Mouse (Mus musculus): ENCODE results near the gene Slc28a1. TPM values are rescaled to one million over a fixed set of nuclear protein-coding genes. Genes with fewer than 3 reads are reported as not detected.
A peak's percentile ranks its signal among the peaks of the same experiment; 100 is the strongest.

Gene Slc28a1
- polyA plus RNA-seq (2016; fragmentation: Nextera tagmentation; extraction: Ambion mirVana) = 0.49 and 0.51 TPM in 2 replicates

DNA sequence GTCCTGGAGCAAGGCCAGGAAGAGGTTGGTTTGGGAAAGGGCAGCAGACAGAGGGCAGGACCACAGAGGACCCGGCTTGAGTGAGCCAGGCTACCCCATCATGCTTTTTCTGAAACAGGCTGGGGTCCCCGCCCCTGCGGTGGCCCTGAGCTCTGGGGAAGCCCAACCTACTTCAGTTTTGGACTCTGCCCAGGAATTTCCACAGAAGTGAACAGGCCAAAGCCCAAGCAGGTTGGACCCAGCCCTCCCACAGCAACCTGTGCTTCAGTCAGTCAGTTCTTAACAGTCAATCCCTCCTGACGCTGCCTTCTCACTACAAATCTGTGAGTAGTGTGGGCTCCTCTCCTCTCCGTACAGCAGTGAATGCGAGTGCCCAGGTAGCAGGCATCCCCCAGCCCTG lies at the start of gene Slc28a1:
Gene Slc28a1 (plus strand): TSS at position 245 of the 400 bp plus-strand sequence.
- Histone ChIP-seq H3K36me3 (no peaks in the 10 kb centered on the region), H3K4me1 (peaks cover 8% of the 10 kb centered on the region; the same call in 1 of the 2 replicates), H3K4me3 (no peak within 1 kb of the TSS), H3K9me3 (replicated peaks) (no peaks in the 10 kb centered on the region), H3K9ac (no peak within 1 kb of the TSS), H3K27me3 (replicated peaks) (peaks cover 16% of the 10 kb centered on the region; the same call in 1 of the 2 replicates), H3K4me2 (no peak within 1 kb of the TSS), H3K27ac (no peak within 1 kb of the TSS)
- 65% methylated on average over 6 of the region's 6 CpGs for WGBS (ENCODE audit: insufficient replicate concordance)
- no peak for ATAC-seq

DNA sequence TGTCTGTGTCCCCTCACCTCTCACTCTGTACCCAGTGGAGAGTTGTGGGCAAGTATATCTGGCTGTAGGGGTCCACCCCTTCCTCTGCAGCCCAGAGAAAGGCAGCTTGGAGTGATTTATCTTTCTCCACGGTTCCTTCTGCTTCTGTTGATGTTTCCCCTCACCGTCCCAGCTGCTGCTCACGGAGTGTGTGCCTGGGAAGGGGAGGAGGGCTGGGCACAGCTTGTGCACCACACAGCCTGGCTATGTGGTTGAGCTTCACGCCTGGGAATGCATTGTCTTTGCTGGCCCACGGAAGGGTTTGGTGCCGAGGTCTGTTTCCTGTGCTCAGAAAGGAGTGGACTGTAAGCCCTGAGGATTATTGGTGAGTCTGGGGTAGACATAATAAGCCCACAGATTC lies 47.9 kb upstream of the Slc28a1 start:
- no peaks in the 10 kb centered on the region for H3K36me3 ChIP-seq
- 0 out of 2 replicates have a peak, but pooled peaks cover 14% of the 10 kb centered on the region for H3K27me3 ChIP-seq (replicated peaks)
- ATAC-seq = no peak
- H3K9ac ChIP-seq = no peak overlapping the region
- 5% methylated on average over 6 of the region's 6 CpGs for WGBS (ENCODE audit: insufficient replicate concordance)
- H3K4me1 ChIP-seq = peaks cover 6% of the 10 kb centered on the region
- no peak overlapping the region for H3K4me3 ChIP-seq
- H3K27ac ChIP-seq = no peak overlapping the region
- H3K9me3 ChIP-seq (replicated peaks) = no peaks in the 10 kb centered on the region
- no peak overlapping the region for H3K4me2 ChIP-seq

DNA sequence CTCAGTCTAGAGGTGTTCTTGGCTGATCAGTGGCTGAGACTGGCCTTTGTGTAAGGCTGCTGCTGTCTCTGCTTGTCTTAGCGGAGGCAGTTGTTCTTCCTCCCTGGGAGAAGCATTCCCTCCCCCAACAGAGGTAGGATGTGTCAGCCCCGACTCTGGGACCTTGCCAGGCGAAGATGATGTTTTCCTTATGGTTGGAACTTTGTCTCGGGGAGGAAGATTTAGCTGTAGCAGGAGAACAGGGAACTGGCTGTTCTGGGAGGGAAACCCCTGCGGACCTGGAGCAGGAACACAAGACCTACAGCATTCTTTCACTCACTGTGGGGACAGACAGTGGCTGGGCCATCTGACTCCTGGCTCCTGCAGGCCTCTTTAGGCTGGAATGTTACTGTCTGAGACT lies 42.1 kb upstream of the Slc28a1 start:
- H3K4me2 ChIP-seq = no peak overlapping the region
- ATAC-seq = no peak
- WGBS (ENCODE audit: insufficient replicate concordance) = 65% methylated on average over 5 of the region's 5 CpGs
- H3K27ac ChIP-seq = no peak overlapping the region
- H3K4me3 ChIP-seq = no peak overlapping the region
- H3K27me3 ChIP-seq (replicated peaks) = no peaks in the 10 kb centered on the region
- no peaks in the 10 kb centered on the region for H3K36me3 ChIP-seq
- no peaks in the 10 kb centered on the region for H3K9me3 ChIP-seq (replicated peaks)
- no peak overlapping the region for H3K9ac ChIP-seq
- peaks cover 18% of the 10 kb centered on the region for H3K4me1 ChIP-seq

DNA sequence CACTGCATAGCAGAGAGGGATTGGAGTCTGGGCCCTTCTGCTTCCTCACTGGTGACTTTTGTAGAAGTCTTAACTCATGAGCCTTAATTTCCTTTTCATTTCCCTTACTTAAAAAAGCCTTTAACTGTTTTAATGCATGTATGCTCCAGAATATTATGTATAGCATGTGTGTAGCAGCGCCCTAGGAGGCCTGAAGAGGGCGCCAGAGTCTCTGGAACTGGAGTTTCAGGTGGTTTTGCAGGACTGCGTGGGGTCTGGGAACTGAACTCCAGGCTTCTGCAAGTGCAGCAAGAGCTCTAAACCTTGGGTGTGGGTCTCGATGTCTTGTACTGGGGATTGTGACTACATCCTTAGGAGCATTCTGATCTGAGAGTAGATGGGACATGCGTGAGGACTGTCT lies 41.3 kb upstream of the Slc28a1 start:
- Histone ChIP-seq H3K9ac (no peak overlapping the region), H3K9me3 (replicated peaks) (no peaks in the 10 kb centered on the region), H3K4me2 (no peak overlapping the region), H3K27ac (no peak overlapping the region), H3K36me3 (no peaks in the 10 kb centered on the region), H3K27me3 (replicated peaks) (no peaks in the 10 kb centered on the region), H3K4me1 (peaks cover 18% of the 10 kb centered on the region), H3K4me3 (no peak overlapping the region)
- ATAC-seq = no peak
- WGBS (ENCODE audit: insufficient replicate concordance) = 63% methylated on average over 5 of the region's 5 CpGs

DNA sequence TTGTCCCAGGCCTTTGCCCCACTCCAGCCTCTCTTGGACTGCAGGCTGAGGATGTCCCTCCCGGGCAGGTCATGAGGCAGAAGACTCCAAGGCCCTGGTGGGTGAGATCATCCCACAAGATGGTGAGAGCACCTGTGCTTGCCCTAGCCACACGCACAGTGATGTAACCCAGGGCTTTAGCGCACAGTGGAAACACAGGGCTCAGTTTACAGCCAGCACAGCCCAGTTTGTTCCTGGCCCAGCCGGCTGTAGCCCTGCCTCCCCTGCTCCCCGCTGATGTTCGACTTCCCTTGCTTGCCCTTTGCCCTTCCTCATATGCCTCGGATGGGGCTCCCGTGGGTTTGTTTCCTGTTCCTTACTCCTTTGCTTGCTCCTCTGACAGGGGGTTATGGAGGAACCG lies 40.1 kb upstream of the Slc28a1 start:
- Histone ChIP-seq H3K4me1 (peaks cover 18% of the 10 kb centered on the region), H3K4me2 (no peak overlapping the region), H3K36me3 (no peaks in the 10 kb centered on the region), H3K27ac (peak overlapping the region; percentile 59), H3K27me3 (replicated peaks) (no peaks in the 10 kb centered on the region; the same call in 1 of the 2 replicates), H3K9me3 (replicated peaks) (no peaks in the 10 kb centered on the region), H3K9ac (no peak overlapping the region), H3K4me3 (no peak overlapping the region)
- ATAC-seq = peak; percentile 57
- 31% methylated on average over 9 of the region's 9 CpGs for WGBS (ENCODE audit: insufficient replicate concordance)

DNA sequence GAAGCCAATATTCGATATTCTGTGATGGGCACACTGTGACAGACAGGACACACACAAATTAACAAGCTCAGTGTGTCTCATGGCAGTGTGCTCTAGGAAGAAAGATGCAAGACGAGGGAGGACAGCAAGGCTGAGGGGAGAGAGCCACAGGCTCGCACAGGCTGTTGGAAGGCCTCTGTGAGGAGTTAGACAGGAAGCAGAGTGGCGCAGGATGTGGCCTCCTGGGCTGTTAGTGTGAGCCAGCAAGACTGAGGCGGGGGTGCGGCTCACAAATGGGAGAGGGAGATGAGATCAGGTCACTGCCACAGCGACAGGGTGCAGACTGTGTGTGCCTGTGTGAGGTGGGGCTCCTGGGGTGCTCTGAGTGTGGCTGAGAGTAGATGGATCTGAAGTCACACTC lies 39.3 kb upstream of the Slc28a1 start:
- peak; percentile 41 for ATAC-seq
- Histone ChIP-seq H3K4me3 (no peak overlapping the region), H3K9ac (no peak overlapping the region), H3K27me3 (replicated peaks) (no peaks in the 10 kb centered on the region; the same call in 1 of the 2 replicates), H3K4me1 (peaks cover 18% of the 10 kb centered on the region), H3K9me3 (replicated peaks) (no peaks in the 10 kb centered on the region), H3K36me3 (no peaks in the 10 kb centered on the region), H3K27ac (peak overlapping the region; percentile 59; the same call in 1 of the 2 replicates), H3K4me2 (no peak overlapping the region)
- 15% methylated on average over 7 of the region's 7 CpGs for WGBS (ENCODE audit: insufficient replicate concordance)

DNA sequence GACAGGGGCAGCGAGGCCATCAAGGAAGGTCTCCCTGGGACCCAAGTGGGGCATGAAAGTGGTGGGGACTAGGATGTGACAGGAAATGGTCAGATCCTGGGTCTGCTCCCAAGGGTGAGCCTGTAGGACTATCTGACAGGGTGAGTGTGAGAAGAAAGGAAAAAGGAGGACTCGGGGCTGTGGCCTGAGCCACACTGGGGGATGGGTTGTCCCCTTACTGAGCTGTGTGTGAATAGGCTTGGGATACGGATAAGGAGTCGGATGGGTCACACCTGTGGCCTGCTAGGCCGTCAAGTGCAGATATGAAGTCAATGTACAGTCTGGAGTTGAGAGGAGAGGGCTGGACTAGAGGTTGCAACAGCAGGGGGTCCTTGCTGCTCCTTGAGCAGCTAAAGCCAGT lies 38.9 kb upstream of the Slc28a1 start:
- Histone ChIP-seq H3K4me3 (no peak overlapping the region), H3K9ac (no peak overlapping the region), H3K4me1 (peaks cover 18% of the 10 kb centered on the region), H3K36me3 (no peaks in the 10 kb centered on the region), H3K9me3 (replicated peaks) (no peaks in the 10 kb centered on the region), H3K4me2 (no peak overlapping the region), H3K27me3 (replicated peaks) (no peaks in the 10 kb centered on the region; the same call in 1 of the 2 replicates), H3K27ac (no peak overlapping the region)
- 59% methylated on average over 5 of the region's 5 CpGs for WGBS (ENCODE audit: insufficient replicate concordance)
- 0 out of 2 replicates have a peak, but pooled peaks have one; percentile 24 for ATAC-seq

DNA sequence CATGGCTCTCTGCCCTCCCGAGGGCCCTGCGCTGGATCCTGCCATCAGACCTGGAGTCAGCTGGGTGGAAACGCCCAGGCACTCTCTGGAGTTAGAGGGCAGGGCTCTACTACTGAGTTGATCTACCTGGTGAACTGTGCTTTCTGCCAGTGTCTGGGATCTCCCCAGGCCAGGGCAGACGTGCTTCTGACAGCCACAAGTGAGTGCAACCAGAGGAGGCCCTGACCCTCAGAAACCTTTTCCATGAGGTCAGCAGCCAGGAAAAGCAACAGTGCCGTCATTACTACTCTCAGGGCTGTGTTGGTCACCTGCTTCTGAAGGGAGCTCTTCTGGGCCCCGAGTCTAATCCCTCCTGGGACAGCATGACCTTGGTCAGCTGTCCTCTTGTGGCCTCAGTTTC lies 37.6 kb upstream of the Slc28a1 start:
- Histone ChIP-seq H3K9ac (no peak overlapping the region), H3K36me3 (no peaks in the 10 kb centered on the region), H3K4me3 (no peak overlapping the region), H3K4me1 (peaks cover 18% of the 10 kb centered on the region), H3K9me3 (replicated peaks) (no peaks in the 10 kb centered on the region), H3K27me3 (replicated peaks) (no peaks in the 10 kb centered on the region; the same call in 1 of the 2 replicates), H3K27ac (no peak overlapping the region), H3K4me2 (no peak overlapping the region)
- ATAC-seq = no peak
- 68% methylated on average over 6 of the region's 6 CpGs for WGBS (ENCODE audit: insufficient replicate concordance)

DNA sequence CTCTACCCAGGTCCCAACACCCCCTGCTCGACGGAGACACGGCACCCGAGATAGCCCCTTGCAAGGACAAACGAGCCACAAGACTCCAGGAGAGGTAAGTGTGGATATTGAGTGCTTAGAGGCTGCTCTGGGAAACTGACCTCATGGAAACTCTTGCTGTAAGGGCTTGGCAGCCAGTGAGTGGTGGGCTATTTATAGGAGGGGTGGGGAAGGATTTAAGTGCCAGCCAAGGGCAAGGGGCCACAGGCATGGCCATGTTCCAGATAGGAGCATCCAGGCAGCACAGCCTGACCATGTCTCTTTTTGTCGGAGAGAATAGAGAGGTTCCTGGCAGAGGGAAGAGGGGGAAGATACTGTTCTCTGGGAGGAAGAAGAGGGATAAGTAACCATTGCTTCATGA lies 35.9 kb upstream of the Slc28a1 start:
- H3K4me1 ChIP-seq = peaks cover 18% of the 10 kb centered on the region
- no peak for ATAC-seq
- WGBS (ENCODE audit: insufficient replicate concordance) = 76% methylated on average over 6 of the region's 6 CpGs

DNA sequence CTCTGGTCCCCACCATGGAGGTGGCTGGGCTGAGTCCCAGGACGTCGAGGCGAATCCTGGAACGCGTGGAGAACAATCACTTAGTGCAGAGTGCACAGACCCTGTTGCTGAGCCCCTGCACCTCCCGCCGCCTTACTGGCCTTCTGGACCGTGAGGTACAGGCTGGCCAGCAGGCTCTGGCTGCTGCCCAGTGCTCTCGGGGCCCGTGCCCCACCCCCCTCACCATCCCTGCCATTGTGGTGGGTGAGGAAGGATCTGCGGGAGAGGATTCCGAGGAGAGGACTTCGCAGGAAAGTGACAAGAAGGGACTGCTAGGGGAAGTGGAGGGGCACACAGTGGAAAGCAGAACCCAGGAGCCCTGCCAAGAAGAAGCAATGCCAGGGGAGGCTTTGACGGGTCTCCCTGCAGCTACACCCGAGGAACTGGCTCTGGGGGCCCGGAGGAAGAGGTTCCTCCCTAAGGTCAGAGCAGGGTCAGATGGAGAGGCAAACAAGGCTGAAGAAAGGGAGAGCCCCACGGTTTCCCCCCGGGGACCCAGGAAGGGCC lies 21.1 kb upstream of the Slc28a1 start:
- Histone ChIP-seq H3K27ac (no peak overlapping the region), H3K4me1 (peaks cover 8% of the 10 kb centered on the region), H3K4me2 (no peak overlapping the region), H3K4me3 (no peak overlapping the region), H3K9ac (no peak overlapping the region), H3K36me3 (no peaks in the 10 kb centered on the region), H3K9me3 (replicated peaks) (no peaks in the 10 kb centered on the region), H3K27me3 (replicated peaks) (no peaks in the 10 kb centered on the region)
- ATAC-seq = 0 out of 2 replicates have a peak, but pooled peaks have one; percentile 37
- WGBS (ENCODE audit: insufficient replicate concordance) = 55% methylated on average over 18 of the region's 18 CpGs

More for the DNA sequence above, 35.9 kb upstream of the Slc28a1 start:
- H3K9me3 ChIP-seq (replicated peaks) = no peaks in the 10 kb centered on the region
- no peaks in the 10 kb centered on the region; the same call in 1 of the 2 replicates for H3K27me3 ChIP-seq (replicated peaks)
- H3K4me3 ChIP-seq = no peak overlapping the region
- H3K27ac ChIP-seq = no peak overlapping the region
- H3K4me2 ChIP-seq = no peak overlapping the region
- no peaks in the 10 kb centered on the region for H3K36me3 ChIP-seq
- H3K9ac ChIP-seq = no peak overlapping the region

DNA sequence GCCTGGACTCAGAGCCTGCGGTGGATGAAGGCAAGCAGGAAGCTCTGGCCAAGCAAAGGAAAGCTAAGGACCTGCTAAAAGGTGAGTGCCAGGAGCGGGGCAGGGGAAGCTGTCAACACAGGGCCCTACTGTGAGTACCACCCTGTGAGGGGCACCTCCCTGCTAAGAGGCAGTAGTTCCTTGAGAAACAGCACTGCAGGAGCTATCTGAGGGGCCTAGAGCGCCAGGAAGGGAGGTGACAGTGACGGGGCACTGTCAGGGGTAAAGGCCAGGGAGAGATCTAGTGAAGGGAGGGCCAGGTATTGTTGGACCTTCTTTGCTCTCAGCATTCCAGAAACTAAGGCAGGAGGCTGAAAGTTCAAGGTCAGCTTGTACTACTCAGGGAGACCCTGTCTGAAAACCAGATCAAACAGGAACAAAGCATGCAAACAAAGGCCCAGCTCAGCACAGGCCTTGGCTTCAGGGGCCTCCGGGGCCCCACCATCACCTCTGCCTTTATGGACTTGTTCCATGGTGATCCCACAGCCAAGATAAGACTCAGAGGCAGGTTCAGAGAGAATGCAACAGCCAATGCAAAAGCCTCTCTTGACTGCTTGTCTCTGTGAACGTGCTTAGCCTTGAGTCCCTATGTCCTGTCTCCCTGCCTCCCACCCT lies 20.4 kb upstream of the Slc28a1 start:
- WGBS (ENCODE audit: insufficient replicate concordance) = 60% methylated on average over 6 of the region's 6 CpGs
- H3K9ac ChIP-seq = no peak overlapping the region
- no peaks in the 10 kb centered on the region for H3K36me3 ChIP-seq
- H3K4me3 ChIP-seq = no peak overlapping the region
- H3K4me2 ChIP-seq = no peak overlapping the region
- H3K4me1 ChIP-seq = peaks cover 8% of the 10 kb centered on the region
- H3K27me3 ChIP-seq (replicated peaks) = no peaks in the 10 kb centered on the region
- H3K9me3 ChIP-seq (replicated peaks) = no peaks in the 10 kb centered on the region
- H3K27ac ChIP-seq = no peak overlapping the region
- no peak for ATAC-seq

DNA sequence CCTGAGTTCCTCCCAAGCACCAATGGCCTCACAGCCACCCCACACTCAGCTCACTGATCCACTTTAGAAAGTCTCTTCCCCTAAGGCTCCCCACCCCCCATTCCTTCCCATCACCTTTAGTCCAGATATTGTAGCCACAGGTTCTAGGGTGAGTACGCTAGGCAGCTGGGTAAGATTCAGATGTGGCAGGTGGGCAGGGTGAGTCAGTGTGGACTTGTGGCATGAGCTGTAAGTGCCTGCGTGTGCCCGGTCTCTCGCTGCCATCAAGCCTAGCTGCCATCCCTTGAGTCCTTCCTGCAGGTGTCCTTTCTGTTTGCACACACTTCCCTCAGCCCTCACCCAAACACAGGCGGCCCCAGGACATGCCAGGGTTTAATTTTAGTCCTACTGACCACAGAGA lies 14.3 kb upstream of the Slc28a1 start:
- H3K36me3 ChIP-seq = no peaks in the 10 kb centered on the region
- no peak overlapping the region for H3K27ac ChIP-seq
- H3K4me1 ChIP-seq = no peaks in the 10 kb centered on the region
- H3K27me3 ChIP-seq (replicated peaks) = no peaks in the 10 kb centered on the region
- no peak overlapping the region for H3K4me2 ChIP-seq
- no peaks in the 10 kb centered on the region for H3K9me3 ChIP-seq (replicated peaks)
- WGBS (ENCODE audit: insufficient replicate concordance) = 64% methylated on average over 5 of the region's 5 CpGs
- no peak overlapping the region for H3K9ac ChIP-seq
- no peak for ATAC-seq
- H3K4me3 ChIP-seq = no peak overlapping the region
